Comparison of ENCODE assay signal across 7 mouse cellular contexts in genomic region chr6:85137217-85138035, GRCm38 (mm10). TPM values are rescaled to one million over a fixed set of nuclear protein-coding genes. Genes with fewer than 3 reads are reported as not detected.
DNase-seq lines count a peak whose midpoint lies in the region; ATAC-seq and TF ChIP-seq lines count a peak whose summit lies in the region.

Gene Spr, minus strand, starts transcription at chr6:85137766.

- WGBS in intestine, postnatal 0 days: under 1% methylated on average over 49 of the region's 49 CpGs
- under 1% methylated on average over 49 of the region's 49 CpGs for WGBS in midbrain, embryonic 12.5 days
- under 1% methylated on average over 49 of the region's 49 CpGs for WGBS in small intestine, adult 2 months

- H3K4me1 ChIP-seq in intestine, postnatal 0 days (replicated peaks; ENCODE audit: control insufficient read depth, insufficient read depth, low read length): no peaks in the 10 kb centered on the region
- H3K4me1 ChIP-seq in midbrain, embryonic 12.5 days: 0 out of 2 replicates have a peak, but pooled peaks cover 3% of the 10 kb centered on the region
- H3K4me1 ChIP-seq in small intestine, adult 2 months (ENCODE audit: control insufficient read depth, insufficient read depth, insufficient read length, low read length): peaks cover 2% of the 10 kb centered on the region; the same call in 1 of the 2 replicates

- peak; percentile 93 for TF ChIP-seq POLR2A in small intestine, adult 2 months (IDR thresholded peaks at IDR 0.05; ENCODE audit: low read depth, low read length)

- intact Hi-C loops in left cerebral cortex, postnatal 4 days (cut with DNase I): no loop called here

- ATAC-seq in intestine, postnatal 0 days: peak; percentile 90
- peak; percentile 91 for ATAC-seq in midbrain, embryonic 12.5 days (ENCODE audit: low FRiP score, low read depth)

- H3K27me3 ChIP-seq in intestine, postnatal 0 days (replicated peaks; ENCODE audit: control insufficient read depth, insufficient read depth, low read length): no peaks in the 10 kb centered on the region
- H3K27me3 ChIP-seq in midbrain, embryonic 12.5 days: no peaks in the 10 kb centered on the region
- H3K27me3 ChIP-seq in small intestine, adult 2 months (ENCODE audit: control insufficient read depth, insufficient read depth, low read length): no peaks in the 10 kb centered on the region

- H3K4me2 ChIP-seq in intestine, postnatal 0 days (replicated peaks; ENCODE audit: low read depth): peak within 1 kb of the TSS; percentile 80
- peak within 1 kb of the TSS; percentile 69 for H3K4me2 ChIP-seq in midbrain, embryonic 12.5 days (replicated peaks)

- peak within 1 kb of the TSS; percentile 96 for H3K27ac ChIP-seq in intestine, postnatal 0 days (ENCODE audit: low read depth, low read length)
- peak within 1 kb of the TSS; percentile 86 for H3K27ac ChIP-seq in midbrain, embryonic 12.5 days (replicated peaks)
- H3K27ac ChIP-seq in small intestine, adult 2 months (ENCODE audit: insufficient read depth, low read depth, low read length): peak within 1 kb of the TSS; percentile 79

- H3K9me3 ChIP-seq in intestine, postnatal 0 days (ENCODE audit: control insufficient read depth): no peaks in the 10 kb centered on the region
- H3K9me3 ChIP-seq in midbrain, embryonic 12.5 days: no peaks in the 10 kb centered on the region

- TF ChIP-seq CTCF in intestine, postnatal 0 days (IDR thresholded peaks at IDR 0.05; ENCODE audit: low read depth): peak; percentile 93
- peak; percentile 90; the same call in 1 of the 2 replicates for TF ChIP-seq CTCF in small intestine, adult 2 months (IDR thresholded peaks at IDR 0.05; ENCODE audit: extremely low read depth, insufficient read length, insufficient replicate concordance, low read depth, low read length)

- peak within 1 kb of the TSS; percentile 86 for H3K4me3 ChIP-seq in intestine, postnatal 0 days (ENCODE audit: low read depth, low read length)
- peak within 1 kb of the TSS; percentile 81 for H3K4me3 ChIP-seq in midbrain, embryonic 12.5 days
- H3K4me3 ChIP-seq in small intestine, adult 2 months (ENCODE audit: low read depth, low read length): peak within 1 kb of the TSS; percentile 81

- H3K36me3 ChIP-seq in intestine, postnatal 0 days (ENCODE audit: control insufficient read depth, insufficient read depth): peaks cover 18% of the 10 kb centered on the region
- H3K36me3 ChIP-seq in midbrain, embryonic 12.5 days: 0 out of 2 replicates have a peak, but pooled peaks cover 3% of the 10 kb centered on the region
- peaks cover 8% of the 10 kb centered on the region for H3K36me3 ChIP-seq in small intestine, adult 2 months (ENCODE audit: control insufficient read depth, insufficient read depth, low read length)

- peak within 1 kb of the TSS; percentile 77 for H3K9ac ChIP-seq in intestine, postnatal 0 days (ENCODE audit: low read depth, low read length)
- peak within 1 kb of the TSS; percentile 85 for H3K9ac ChIP-seq in midbrain, embryonic 12.5 days (replicated peaks)

- peak; percentile 89 for DNase-seq in adrenal gland, adult 8-10 months
- DNase-seq in embryo, embryonic 9.5 days (ENCODE audit: extremely low spot score): peak; percentile 90
- peak; percentile 49 for DNase-seq in gonadal fat pad, adult 2 months (ENCODE audit: low read depth)
- DNase-seq in left cerebral cortex, postnatal 4 days: peak; percentile 89

RNA-seq across cellular contexts. Expression of gene Spr, which starts in this region (rescaled TPM):
- total RNA-seq in adrenal gland, adult 8-10 months (2022): 100 to 1,000 TPM in 1 of 4 experiments, 10 to 100 TPM in 3; 78.3 to 103 (median 84.9) TPM
- polyA plus RNA-seq in gonadal fat pad, adult 2 months (2012; rRNA removed): 13.5 and 24.4 TPM in 2 replicates
- polyA plus RNA-seq in intestine, postnatal 0 days (2015; fragmentation: Nextera tagmentation; extraction: Ambion mirVana): 66.2 and 70.7 TPM in 2 replicates
- total RNA-seq in left cerebral cortex, postnatal 4 days (2021): 10 to 100 TPM; 41.1 to 41.7 TPM
- 24.6 and 33.4 TPM in 2 replicates for polyA plus RNA-seq in midbrain, embryonic 12.5 days (2016; fragmentation: Nextera tagmentation; extraction: Ambion mirVana)
- polyA plus RNA-seq in small intestine, adult 2 months (2012; rRNA removed): 33.6 and 51.3 TPM in 2 replicates

Comparison
In these comparisons a context has a peak if more than half of its experiments do, and no peak if none do; other contexts are left out.
1. Peak in every context shown above with its lines: DNase-seq, ATAC-seq, H3K4me3 ChIP-seq and H3K27ac ChIP-seq.